Mouse (Mus musculus) neural tube, embryonic 12.5 days (tissue): ENCODE data around the gene Best3. TPM values are rescaled to one million over a fixed set of nuclear protein-coding genes. Genes with fewer than 3 reads are reported as not detected.
A peak's percentile ranks its signal among the peaks of the same experiment; 100 is the strongest.

Experiments
- ATAC-seq: fragments of 200-750 bp; cut with Nextera tagmentation; 2 replicates; pipeline ENCODE4 v1.8.0; 2017; ENCODE audit warnings: low read depth, mild to moderate bottlenecking, moderate TSS enrichment, moderate library complexity; ENCODE audit not compliant: low FRiP score
- H3K27ac ChIP-seq: fragments of 300-500 bp; sonication (generic); 2 replicates; pipeline ENCODE4 v1.5.1; 2016
- H3K27me3 ChIP-seq: fragments of 300-500 bp; sonication (generic); replicated peaks from 2 replicates; pipeline ENCODE4 v1.6.1; 2016; ENCODE audit warnings: mild to moderate bottlenecking
- H3K36me3 ChIP-seq: fragments of 300-500 bp; sonication (generic); 2 replicates; pipeline ENCODE4 v1.6.1; 2016; ENCODE audit warnings: mild to moderate bottlenecking
- H3K4me1 ChIP-seq: fragments of 300-500 bp; sonication (generic); 2 replicates; pipeline ENCODE4 v1.6.1; 2016
- H3K4me2 ChIP-seq: fragments of 300-500 bp; sonication (generic); replicated peaks from 2 replicates; pipeline ENCODE4 v1.6.1; 2016; ENCODE audit warnings: mild to moderate bottlenecking
- H3K4me3 ChIP-seq: fragments of 300-500 bp; sonication (generic); 2 replicates; pipeline ENCODE4 v1.5.1; 2016
- H3K9ac ChIP-seq: fragments of 300-500 bp; sonication (generic); 2 replicates; pipeline ENCODE4 v1.6.1; 2016; ENCODE audit warnings: mild to moderate bottlenecking
- H3K9me3 ChIP-seq: fragments of 300-500 bp; sonication (generic); 2 replicates; pipeline ENCODE4 v1.6.1; 2016; ENCODE audit warnings: mild to moderate bottlenecking
- WGBS: fragments of 180-500 bp; shearing (Covaris S2); methylation state at CpG from one replicate; pipeline ENCODE4 v1.1.7; 2016; 5-methylcytosine and 5-hydroxymethylcytosine counted together
- polyA plus RNA-seq: library from polyadenylated mRNA; unstranded; fragments of >200 nt; fragmentation: Nextera tagmentation; extraction: Ambion mirVana; gene quantifications from 2 replicates; pipeline ENCODE4 v1.2.1, GENCODE M21; 2016

Gene Best3
- 0.09 and 0.28 TPM in 2 replicates for polyA plus RNA-seq

GRCm38 (mm10) chr10:116986264-116987082, at the start of gene Best3:
Best3 (plus strand) TSS chr10:116986314.
- no peak for ATAC-seq
- Histone ChIP-seq H3K9ac (no peak within 1 kb of the TSS), H3K36me3 (no peaks in the 10 kb centered on the region), H3K4me2 (no peak within 1 kb of the TSS), H3K27ac (no peak within 1 kb of the TSS), H3K4me3 (no peak within 1 kb of the TSS), H3K4me1 (no peaks in the 10 kb centered on the region), H3K9me3 (no peaks in the 10 kb centered on the region), H3K27me3 (no peaks in the 10 kb centered on the region)
- 50% methylated on average over 21 of the region's 21 CpGs for WGBS

DNA sequence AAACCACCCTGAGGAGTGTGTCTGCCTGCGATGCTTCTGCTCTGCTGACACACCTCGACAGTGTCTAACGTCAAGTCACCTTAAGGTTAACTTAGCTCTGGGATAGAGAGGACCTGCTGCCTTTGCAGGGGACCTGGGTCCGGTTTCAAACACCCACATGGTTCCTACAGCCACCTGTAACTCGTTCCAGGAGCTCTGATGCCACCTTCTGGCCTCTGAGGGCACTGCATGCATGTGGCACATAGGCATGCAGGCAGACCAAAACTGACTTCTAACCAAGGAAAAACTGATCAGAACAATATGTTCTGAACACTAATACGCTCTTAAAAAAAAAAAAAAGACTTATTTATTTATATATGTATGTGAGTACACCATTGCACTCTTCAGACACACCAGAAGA, 43.1 kb upstream of the Best3 start:
- WGBS: 93% methylated on average over 6 of the region's 6 CpGs
- Histone ChIP-seq H3K9me3 (peaks cover 3% of the 10 kb centered on the region; the same call in 1 of the 2 replicates), H3K27ac (no peak overlapping the region), H3K4me3 (no peak overlapping the region), H3K36me3 (peaks cover 20% of the 10 kb centered on the region), H3K4me2 (no peak overlapping the region), H3K9ac (no peak overlapping the region), H3K27me3 (no peaks in the 10 kb centered on the region), H3K4me1 (0 out of 2 replicates have a peak, but pooled peaks cover 3% of the 10 kb centered on the region)
- no peak for ATAC-seq

DNA sequence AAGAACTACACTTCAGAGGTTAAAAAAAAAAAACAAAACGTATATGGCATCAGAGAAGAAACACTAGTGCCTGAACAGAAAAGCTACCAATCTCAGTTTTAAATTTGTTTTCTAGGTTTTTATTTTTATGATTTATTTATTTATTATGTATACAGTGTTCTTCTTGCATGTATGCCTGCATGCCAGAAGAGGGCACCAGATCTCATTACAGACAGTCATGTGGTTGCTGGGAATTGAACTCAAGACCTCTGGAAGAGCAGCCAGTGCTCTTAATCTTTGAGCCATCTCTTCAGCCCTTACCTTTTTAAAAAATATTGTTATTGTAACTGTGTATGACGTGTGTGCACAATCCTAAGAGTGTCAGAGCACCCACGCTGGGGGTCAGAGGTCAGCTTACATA, 42.0 kb upstream of the Best3 start:
- H3K9ac ChIP-seq: no peak overlapping the region
- no peak for ATAC-seq
- H3K9me3 ChIP-seq: peaks cover 3% of the 10 kb centered on the region; the same call in 1 of the 2 replicates
- H3K4me3 ChIP-seq: no peak overlapping the region
- no peaks in the 10 kb centered on the region for H3K27me3 ChIP-seq
- H3K4me1 ChIP-seq: peaks cover 11% of the 10 kb centered on the region; the same call in 1 of the 2 replicates
- no peak overlapping the region for H3K4me2 ChIP-seq
- peaks cover 10% of the 10 kb centered on the region for H3K36me3 ChIP-seq
- 88% methylated on average over 3 of the region's 3 CpGs for WGBS
- H3K27ac ChIP-seq: no peak overlapping the region

DNA sequence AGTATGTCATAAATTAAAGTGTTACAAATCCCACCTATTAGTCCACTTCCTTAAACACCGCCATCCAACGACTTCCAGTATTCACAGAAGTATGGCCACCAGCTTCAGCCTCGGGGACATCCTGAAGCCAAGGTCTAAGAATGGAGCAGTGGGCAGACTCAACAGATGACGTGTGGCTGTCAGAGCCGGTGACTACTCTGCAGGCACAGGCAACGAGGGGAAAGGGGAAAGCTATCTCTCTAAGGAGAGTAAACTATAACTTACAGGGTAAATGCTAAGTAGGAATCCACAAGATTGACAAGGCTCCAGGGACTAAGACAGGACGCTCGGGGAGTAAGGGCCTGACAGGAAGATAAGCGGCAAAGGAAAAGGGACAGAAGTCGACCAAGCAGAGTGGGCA, 41.2 kb upstream of the Best3 start:
- 64% methylated on average over 10 of the region's 10 CpGs for WGBS
- no peaks in the 10 kb centered on the region for H3K27me3 ChIP-seq
- peaks cover 3% of the 10 kb centered on the region; the same call in 1 of the 2 replicates for H3K9me3 ChIP-seq
- H3K27ac ChIP-seq: no peak overlapping the region
- no peak overlapping the region for H3K4me2 ChIP-seq
- no peak overlapping the region for H3K9ac ChIP-seq
- H3K4me1 ChIP-seq: peaks cover 11% of the 10 kb centered on the region; the same call in 1 of the 2 replicates
- peaks cover 9% of the 10 kb centered on the region for H3K36me3 ChIP-seq
- no peak overlapping the region for H3K4me3 ChIP-seq
- no peak for ATAC-seq

DNA sequence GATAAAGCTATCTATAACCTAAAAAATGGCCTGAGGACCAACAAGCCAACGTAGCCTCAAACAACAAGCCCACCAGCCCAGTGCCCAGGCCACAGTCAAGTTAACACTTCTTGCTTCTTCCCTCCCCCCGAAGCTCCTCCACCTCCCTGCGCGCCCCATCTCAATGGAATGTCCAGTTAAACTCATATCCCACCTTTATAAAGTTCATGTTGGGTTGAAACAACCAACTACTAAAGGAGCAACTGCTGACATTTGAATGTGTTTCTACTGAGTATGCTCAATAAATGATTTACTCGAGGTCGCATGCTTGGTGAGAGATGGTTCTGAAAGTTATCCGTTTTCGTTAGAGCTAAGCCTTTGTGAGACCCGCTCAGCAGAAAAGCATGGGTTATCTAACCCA, 37.7 kb upstream of the Best3 start:
- Histone ChIP-seq H3K4me1 (peaks cover 11% of the 10 kb centered on the region; the same call in 1 of the 2 replicates), H3K27ac (no peak overlapping the region), H3K9me3 (no peaks in the 10 kb centered on the region), H3K27me3 (no peaks in the 10 kb centered on the region), H3K36me3 (no peaks in the 10 kb centered on the region), H3K4me3 (no peak overlapping the region), H3K4me2 (peak overlapping the region; percentile 74), H3K9ac (no peak overlapping the region)
- WGBS: 76% methylated on average over 9 of the region's 9 CpGs
- no peak for ATAC-seq

- Histone ChIP-seq H3K4me2 (peak overlapping the region; percentile 74), H3K36me3 (no peaks in the 10 kb centered on the region), H3K9ac (peak overlapping the region; percentile 90), H3K4me3 (peak overlapping the region; percentile 84), H3K9me3 (no peaks in the 10 kb centered on the region), H3K4me1 (peaks cover 11% of the 10 kb centered on the region; the same call in 1 of the 2 replicates), H3K27ac (peak overlapping the region; percentile 88; the same call in 1 of the 2 replicates), H3K27me3 (no peaks in the 10 kb centered on the region)
- WGBS: under 1% methylated on average over 44 of the region's 44 CpGs
- ATAC-seq: no peak; the same call in 1 of the 2 replicates
Measured at GRCm38 (mm10) chr10:116949111-116950008, 36.8 kb upstream of the Best3 start.

DNA sequence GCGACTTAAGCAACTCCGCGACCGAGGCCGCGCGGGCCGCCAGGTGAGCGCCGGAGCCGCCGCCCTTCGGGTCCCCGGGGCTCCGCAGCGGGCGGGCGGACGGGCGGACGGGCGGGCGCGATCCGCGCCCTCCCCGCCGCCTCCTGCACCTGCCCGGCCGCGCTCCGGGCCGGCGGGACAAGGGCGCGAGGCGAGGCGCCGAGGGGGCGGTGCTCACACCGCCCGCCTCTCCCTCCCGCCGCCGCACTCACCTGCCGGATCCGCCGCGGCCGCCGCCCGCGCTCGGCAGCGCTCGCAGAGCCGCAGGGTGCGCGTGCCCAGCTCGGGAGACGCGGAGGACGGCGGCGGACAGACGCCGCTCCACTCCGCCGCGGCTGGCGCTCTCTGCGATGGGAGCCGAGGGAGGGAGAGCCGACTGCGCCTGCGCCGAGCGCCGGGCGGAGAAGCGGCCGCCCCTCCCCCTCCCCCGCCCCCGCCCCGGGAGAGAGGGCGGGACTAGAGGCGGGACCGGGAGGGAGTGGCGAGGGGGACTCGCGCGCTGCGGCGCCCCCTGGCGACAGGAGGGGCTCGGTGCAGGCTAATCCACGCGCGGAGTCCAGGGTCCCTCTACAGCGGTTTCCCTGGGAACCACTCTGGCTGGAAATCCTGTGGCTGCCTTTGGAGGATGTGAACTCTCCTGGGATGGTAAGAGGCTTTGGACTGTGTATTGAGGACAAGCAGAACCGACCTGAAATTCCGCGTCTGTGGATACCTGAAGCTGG, 35.9 kb upstream of the Best3 start, which contains the start of gene Rab3ip:
Rab3ip (minus strand) TSS at position 761 of the 761 bp plus-strand sequence.
- under 1% methylated on average over 85 of the region's 103 CpGs for WGBS
- no peaks in the 10 kb centered on the region for H3K36me3 ChIP-seq
- no peaks in the 10 kb centered on the region for H3K9me3 ChIP-seq
- peaks cover 8% of the 10 kb centered on the region; the same call in 1 of the 2 replicates for H3K4me1 ChIP-seq
- peak within 1 kb of the TSS; percentile 84 for H3K4me3 ChIP-seq
- ATAC-seq: peak; percentile 93
- H3K4me2 ChIP-seq: peak within 1 kb of the TSS; percentile 74
- H3K27me3 ChIP-seq: no peaks in the 10 kb centered on the region
- H3K9ac ChIP-seq: peak within 1 kb of the TSS; percentile 90
- peak within 1 kb of the TSS; percentile 88 for H3K27ac ChIP-seq

- 13% methylated on average over 5 of the region's 5 CpGs for WGBS
- Histone ChIP-seq H3K36me3 (no peaks in the 10 kb centered on the region), H3K4me1 (peaks cover 8% of the 10 kb centered on the region; the same call in 1 of the 2 replicates), H3K27ac (no peak overlapping the region), H3K9ac (no peak overlapping the region), H3K4me2 (peak overlapping the region; percentile 74), H3K4me3 (peak overlapping the region; percentile 84), H3K27me3 (no peaks in the 10 kb centered on the region), H3K9me3 (no peaks in the 10 kb centered on the region)
- 0 out of 2 replicates have a peak, but pooled peaks have one; percentile 2 for ATAC-seq
Measured at GRCm38 (mm10) chr10:116950886-116951285, 35.2 kb upstream of the Best3 start.

GRCm38 (mm10) chr10:116955191-116955590, 30.9 kb upstream of the Best3 start:
- no peaks in the 10 kb centered on the region for H3K36me3 ChIP-seq
- H3K4me3 ChIP-seq: no peak overlapping the region
- 96% methylated on average over 6 of the region's 6 CpGs for WGBS
- no peak overlapping the region for H3K27ac ChIP-seq
- no peaks in the 10 kb centered on the region for H3K4me1 ChIP-seq
- H3K9me3 ChIP-seq: no peaks in the 10 kb centered on the region
- H3K27me3 ChIP-seq: no peaks in the 10 kb centered on the region
- no peak for ATAC-seq
- H3K9ac ChIP-seq: no peak overlapping the region
- no peak overlapping the region for H3K4me2 ChIP-seq

DNA sequence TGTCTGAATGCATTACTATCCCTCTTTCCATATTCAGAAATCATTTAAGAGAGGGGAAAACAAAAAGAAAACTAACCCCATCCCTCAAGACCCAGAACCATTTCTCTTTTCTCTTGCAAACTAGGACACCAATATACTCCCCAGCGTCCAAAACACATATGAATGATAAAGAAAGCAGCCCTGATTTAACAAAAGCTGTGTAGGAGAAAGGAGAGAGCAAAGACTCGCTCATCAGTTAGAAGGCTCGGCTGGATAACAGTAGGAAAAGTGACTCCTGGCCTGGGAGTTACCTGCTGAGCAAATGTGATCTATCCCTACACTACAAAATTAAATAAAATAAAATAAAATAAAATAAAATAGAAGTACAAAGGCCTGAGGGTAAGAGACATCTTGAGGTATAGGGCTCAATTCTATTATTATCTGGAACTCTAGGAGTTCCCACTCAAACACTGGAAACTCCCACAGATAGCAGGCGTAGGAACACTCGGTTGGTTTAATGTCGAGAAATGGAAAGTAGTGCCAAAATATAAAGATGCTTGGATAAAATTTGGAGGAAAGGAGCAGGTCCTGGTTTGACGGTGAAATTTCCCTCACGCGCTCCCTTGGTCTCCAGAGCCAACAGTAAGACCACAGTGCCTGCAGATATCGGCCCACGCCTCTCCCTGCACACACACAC, 29.5 kb upstream of the Best3 start:
- no peaks in the 10 kb centered on the region for H3K36me3 ChIP-seq

More for the DNA sequence above, 29.5 kb upstream of the Best3 start:
- Histone ChIP-seq H3K4me3 (no peak overlapping the region), H3K27me3 (no peaks in the 10 kb centered on the region), H3K27ac (no peak overlapping the region), H3K4me2 (no peak overlapping the region), H3K9ac (no peak overlapping the region), H3K4me1 (no peaks in the 10 kb centered on the region), H3K9me3 (no peaks in the 10 kb centered on the region)
- no peak for ATAC-seq
- WGBS: 91% methylated on average over 11 of the region's 11 CpGs
